16 mouse cellular contexts compared by ENCODE assay signal in the genomic region with DNA sequence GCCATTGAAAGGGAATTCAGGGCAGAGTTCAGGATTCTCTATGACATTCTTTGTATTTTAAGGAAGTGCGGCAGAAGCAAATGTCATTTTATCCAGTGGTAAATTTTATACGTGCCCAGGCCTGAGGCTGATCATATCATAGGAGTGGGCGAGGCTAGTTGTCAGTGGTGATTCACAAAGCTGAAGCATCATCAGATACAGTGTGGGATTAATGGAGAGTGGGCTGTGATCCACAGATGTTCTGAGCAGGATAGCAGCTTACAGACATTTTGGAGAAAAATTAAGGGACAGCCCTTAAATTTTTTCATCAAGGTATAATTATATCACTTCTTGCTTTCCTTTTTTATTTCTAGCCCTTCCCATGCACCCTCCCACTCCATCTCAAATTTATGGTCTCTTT. TPM values are rescaled to one million over a fixed set of nuclear protein-coding genes. Genes with fewer than 3 reads are reported as not detected.
A peak's percentile ranks its signal among the peaks of the same experiment; 100 is the strongest.
DNase-seq lines count a peak whose midpoint lies in the region; ATAC-seq lines count a peak whose summit lies in the region.
"Had no signal": no experiment of that assay in that cellular context is flagged by ENCODE, and none has a peak within 500 bp of the region (broad histone marks: within the 10 kb centered on the region; RNA-seq: fewer than 3 reads in every experiment).

No protein-coding gene starts in this region.

- DNase-seq in layer of hippocampus, adult 9-11 months, result peak; percentile 38
- no peak for DNase-seq in layer of hippocampus, adult 8-10 months (ENCODE audit: low spot score in 2 of 2)
- peak; percentile 28 for DNase-seq in right cerebral cortex, adult 18-20 months
- no peak for DNase-seq in right cerebral cortex, postnatal 14 days
- DNase-seq: adrenal gland, adult 2 months; adrenal gland, postnatal 10 days; adrenal gland, postnatal 25 days; cerebellum, adult 11-12 months; cerebellum, adult 2 months; cerebellum, adult 9-10 months; forebrain, postnatal 0 days had no signal

- no peak for ATAC-seq in monocyte, adult 5-6 weeks (replicated peaks; ENCODE audit: insufficient number of reproducible peaks, low FRiP score, low TSS enrichment, poor library complexity, severe bottlenecking)
- ATAC-seq: forebrain, embryonic 13.5 days; forebrain, embryonic 15.5 days; forebrain, postnatal 0 days had no signal

RNA-seq across cellular contexts. Expression of a gene that starts 24.2 kb away (rescaled TPM):
- total RNA-seq in layer of hippocampus, adult 8-10 months (2022), result 1 to 10 TPM; 4.7 to 7.5 (median 5.5) TPM
- total RNA-seq in monocyte, adult 5-6 weeks (2017), result not detected in 3 replicates
- total RNA-seq: MEL had no signal

RNA-seq across cellular contexts. Expression of a gene that starts 48.7 kb away (rescaled TPM):
- 1 to 10 TPM in 3 of 4 experiments, under 1 TPM in 1; 0.93 to 3.2 (median 2.2) TPM for total RNA-seq in layer of hippocampus, adult 8-10 months (2022)
- not detected in 3 replicates for total RNA-seq in monocyte, adult 5-6 weeks (2017)
- total RNA-seq: adrenal gland, adult 2 months; adrenal gland, postnatal 25 days; ES-E14; MEL had no signal

RNA-seq across cellular contexts. Expression of a gene that starts 56.7 kb away (rescaled TPM):
- total RNA-seq in layer of hippocampus, adult 8-10 months (2022), result 100 to 1,000 TPM in 3 of 4 experiments, 10 to 100 TPM in 1; 95.9 to 127 (median 105) TPM
- 36.3 to 68.6 TPM (median 52.1 TPM) in 3 replicates for total RNA-seq in monocyte, adult 5-6 weeks (2017)

Comparison
In these comparisons a context has a peak if more than half of its experiments do, and no peak if none do; other contexts are left out.
1. DNase-seq: peak in layer of hippocampus, adult 9-11 months (single experiment) and right cerebral cortex, adult 18-20 months (single experiment); none in layer of hippocampus, adult 8-10 months (0 of 2) and right cerebral cortex, postnatal 14 days (single experiment).